Mouse (Mus musculus) spleen, adult 2 months (tissue): ENCODE results near the gene Prm3.

ENCODE experiments used
- CTCF ChIP-seq: fragments of 200-500 bp; IDR thresholded peaks from 2 replicates; pipeline ENCODE4 v1.5.1; 2011; ENCODE audit warnings: mild to moderate bottlenecking, inconsistent platforms; ENCODE audit not compliant: insufficient read depth, insufficient read length, insufficient replicate concordance; ENCODE audit errors: extremely low read depth
- POLR2A ChIP-seq: fragments of 200-500 bp; IDR thresholded peaks from 2 replicates; pipeline ENCODE4 v1.6.1; 2011; ENCODE audit warnings: low read depth, low read length, inconsistent platforms

DNA sequence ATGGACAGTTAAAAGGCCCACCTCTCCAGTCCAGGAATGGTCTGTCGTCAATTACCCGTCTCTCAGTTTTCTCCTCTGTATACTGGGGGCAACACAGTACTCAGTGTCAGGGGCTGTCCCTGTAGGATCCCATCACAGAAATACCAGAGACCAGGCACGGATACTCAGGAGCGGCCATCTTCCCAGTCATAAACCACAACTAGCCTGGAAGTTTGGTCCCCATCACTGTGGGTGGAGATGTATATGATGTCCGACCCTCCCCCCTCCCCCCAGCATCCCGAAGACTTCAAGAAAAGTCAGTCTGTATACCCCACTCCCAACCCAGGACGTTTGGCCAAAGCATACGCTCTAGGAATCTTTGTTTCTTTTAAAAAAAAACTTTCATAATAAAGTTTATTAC, 7.3 kb downstream of the Prm3 start:
- no peak for TF ChIP-seq CTCF
- TF ChIP-seq POLR2A: no peak
